Mouse (Mus musculus) liver, embryonic 14.5 days (tissue): ENCODE results near the gene Smdt1. TPM values are rescaled to one million over a fixed set of nuclear protein-coding genes. Genes with fewer than 3 reads are reported as not detected.

ENCODE experiments used
- ATAC-seq: fragments of 200-750 bp; cut with Nextera tagmentation; 2 replicates; pipeline ENCODE4 v1.8.0; 2017; ENCODE audit warnings: moderate number of reproducible peaks, mild to moderate bottlenecking, moderate library complexity; ENCODE audit not compliant: insufficient read depth
- DNase-seq, 3 experiments: peaks; one replicate each; pipeline ENCODE4 v3.0.0-alpha.2; 2012 to 2013; ENCODE audit warnings: low read depth in 3 of 3, low spot score in 3 of 3
- H3K27ac ChIP-seq: fragments of 300-500 bp; sonication (generic); 2 replicates; pipeline ENCODE4 v1.5.1; 2014; ENCODE audit warnings: moderate library complexity, mild to moderate bottlenecking, control low read depth, inconsistent platforms
- H3K27me3 ChIP-seq: fragments of 300-500 bp; sonication (generic); 2 replicates; pipeline ENCODE4 v1.6.1; 2014; ENCODE audit warnings: mild to moderate bottlenecking, low read length, moderate library complexity; ENCODE audit not compliant: control insufficient read depth, insufficient read depth
- H3K36me3 ChIP-seq: fragments of 300-500 bp; sonication (generic); replicated peaks from 2 replicates; pipeline ENCODE4 v1.6.1; 2014; ENCODE audit warnings: low read depth; ENCODE audit not compliant: control insufficient read depth, insufficient read depth
- H3K4me1 ChIP-seq, 2 experiments: fragments of 200-500 bp in 1 of 2; fragments of 300-500 bp in 1 of 2; sonication (generic) in 1 of 2; replicated peaks; 2 replicates each; pipeline ENCODE4 v1.6.1; 2012 to 2014; ENCODE audit warnings: antibody characterized with exemption in 1 of 2, inconsistent platforms in 1 of 2, low read length in 1 of 2; ENCODE audit not compliant: control insufficient read depth in 2 of 2, insufficient read depth in 2 of 2
- H3K4me2 ChIP-seq: fragments of 300-500 bp; sonication (generic); 2 replicates; pipeline ENCODE4 v1.6.1; 2014; ENCODE audit warnings: low read depth, mild to moderate bottlenecking, control low read depth, moderate library complexity
- H3K4me3 ChIP-seq, 2 experiments: fragments of 200-500 bp in 1 of 2; fragments of 300-500 bp in 1 of 2; sonication (generic) in 1 of 2; 2 replicates each; pipeline ENCODE4 v1.5.1; 2012 to 2014; ENCODE audit warnings: low read depth in 2 of 2, low read length in 2 of 2, mild to moderate bottlenecking in 2 of 2, control low read depth in 1 of 2, inconsistent platforms in 1 of 2, moderate library complexity in 1 of 2; ENCODE audit not compliant: insufficient read depth in 1 of 2
- H3K9ac ChIP-seq: fragments of 300-500 bp; sonication (generic); replicated peaks from 2 replicates; pipeline ENCODE4 v1.6.1; 2014; ENCODE audit warnings: mild to moderate bottlenecking, control low read depth, moderate library complexity
- H3K9me3 ChIP-seq: fragments of 300-500 bp; sonication (generic); 2 replicates; pipeline ENCODE4 v1.6.1; 2016; ENCODE audit warnings: low read length, mixed read lengths; ENCODE audit not compliant: control insufficient read depth
- CTCF ChIP-seq: IDR thresholded peaks from 2 replicates; pipeline ENCODE4 v1.5.1; 2016; ENCODE audit warnings: antibody characterized with exemption, low read depth, control low read depth
- EP300 ChIP-seq: IDR thresholded peaks from 2 replicates; pipeline ENCODE4 v1.6.1; 2016; ENCODE audit warnings: antibody characterized with exemption, low read depth
- WGBS: fragments of 180-500 bp; shearing (Covaris S2); extraction: QIAGEN DNeasy Blood & Tissue Kit; methylation state at CpG from one replicate; pipeline ENCODE4 v1.1.7; 2014; ENCODE audit not compliant: insufficient replicate concordance; 5-methylcytosine and 5-hydroxymethylcytosine counted together
- polyA plus RNA-seq, 2 experiments: library from polyadenylated mRNA; depleted of rRNA in 1 of 2; stranded (reverse) in 1 of 2; unstranded in 1 of 2; fragments of >200 nt; fragmentation: Nextera tagmentation in 1 of 2; extraction: Ambion mirVana in 1 of 2; gene quantifications; 2 replicates each; pipeline versions ENCODE4 v1.2.1 to v1.2.3; 2012 to 2014

The Smdt1 gene
- polyA plus RNA-seq, 2 experiments = 109 to 165 TPM

GRCm38 (mm10) chr15:82348999-82349341 is 10.2 kb downstream of the Smdt1 start:
- H3K4me3 ChIP-seq = no peak overlapping the region
- WGBS = 81% methylated on average over 2 of the region's 2 CpGs
- no peak for ATAC-seq
- no peak for DNase-seq
- H3K27ac ChIP-seq = no peak overlapping the region
- no peaks in the 10 kb centered on the region for H3K9me3 ChIP-seq
- H3K36me3 ChIP-seq = peaks cover 54% of the 10 kb centered on the region
- H3K27me3 ChIP-seq = no peaks in the 10 kb centered on the region
- TF ChIP-seq CTCF (no peak), EP300 (no peak)
- H3K4me1 ChIP-seq = peaks cover 55 to 69% of the 10 kb centered on the region in 2 experiments
- H3K4me2 ChIP-seq = no peak overlapping the region
- no peak overlapping the region for H3K9ac ChIP-seq

- peak; percentile 10; the same call in 1 of the 2 replicates for TF ChIP-seq CTCF
- no peak for TF ChIP-seq EP300
- peak overlapping the region; percentile 42 for H3K27ac ChIP-seq
- H3K4me3 ChIP-seq = no peak overlapping the region
- H3K27me3 ChIP-seq = no peaks in the 10 kb centered on the region
- H3K4me1 ChIP-seq = peaks cover 48 to 58% of the 10 kb centered on the region in 2 experiments
- no peak for DNase-seq
- peaks cover 42% of the 10 kb centered on the region for H3K36me3 ChIP-seq
- no peaks in the 10 kb centered on the region for H3K9me3 ChIP-seq
- H3K4me2 ChIP-seq = no peak overlapping the region; the same call in 1 of the 2 replicates
- ATAC-seq = no peak
- WGBS = 70% methylated on average over 4 of the region's 4 CpGs
- H3K9ac ChIP-seq = no peak overlapping the region
Measured at GRCm38 (mm10) chr15:82350349-82350748, 11.6 kb downstream of the Smdt1 start.

DNA sequence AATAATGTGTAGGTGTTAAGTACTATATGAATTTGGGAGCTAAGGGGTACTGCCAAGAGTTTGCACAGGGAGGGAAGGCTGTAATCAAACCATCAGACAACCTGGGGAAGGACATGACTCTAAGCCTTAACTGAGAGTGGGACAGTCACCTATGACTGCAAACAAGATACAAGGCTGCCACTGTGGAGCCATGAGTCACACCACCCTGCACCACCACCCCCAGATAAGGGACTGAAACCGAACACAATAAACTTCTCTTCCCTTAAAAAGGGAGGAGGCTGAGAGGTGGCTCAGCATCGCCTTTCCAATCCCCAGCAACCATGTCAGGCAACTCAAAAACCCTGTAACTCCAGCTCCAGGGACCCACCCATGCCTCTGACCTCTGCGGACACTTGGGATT is 12.7 kb downstream of the Smdt1 start:
- Histone ChIP-seq H3K27ac (peak overlapping the region; percentile 61), H3K4me1 (peaks cover 47 to 57% of the 10 kb centered on the region in 2 experiments), H3K36me3 (peaks cover 42% of the 10 kb centered on the region), H3K4me2 (peak overlapping the region; percentile 90), H3K9ac (peak overlapping the region; percentile 54), H3K9me3 (no peaks in the 10 kb centered on the region), H3K4me3 (peak overlapping the region in 1 of 2 experiments; percentile 3; a peak in 2 of 4 replicates), H3K27me3 (no peaks in the 10 kb centered on the region)
- ATAC-seq (no peak), DNase-seq (peak in 1 of 3 experiments; percentile 50)
- no peak for TF ChIP-seq CTCF
- TF ChIP-seq EP300 = 0 out of 2 replicates have a peak, but pooled peaks have one; percentile 19
- WGBS = 30% methylated on average over 3 of the region's 3 CpGs

DNA sequence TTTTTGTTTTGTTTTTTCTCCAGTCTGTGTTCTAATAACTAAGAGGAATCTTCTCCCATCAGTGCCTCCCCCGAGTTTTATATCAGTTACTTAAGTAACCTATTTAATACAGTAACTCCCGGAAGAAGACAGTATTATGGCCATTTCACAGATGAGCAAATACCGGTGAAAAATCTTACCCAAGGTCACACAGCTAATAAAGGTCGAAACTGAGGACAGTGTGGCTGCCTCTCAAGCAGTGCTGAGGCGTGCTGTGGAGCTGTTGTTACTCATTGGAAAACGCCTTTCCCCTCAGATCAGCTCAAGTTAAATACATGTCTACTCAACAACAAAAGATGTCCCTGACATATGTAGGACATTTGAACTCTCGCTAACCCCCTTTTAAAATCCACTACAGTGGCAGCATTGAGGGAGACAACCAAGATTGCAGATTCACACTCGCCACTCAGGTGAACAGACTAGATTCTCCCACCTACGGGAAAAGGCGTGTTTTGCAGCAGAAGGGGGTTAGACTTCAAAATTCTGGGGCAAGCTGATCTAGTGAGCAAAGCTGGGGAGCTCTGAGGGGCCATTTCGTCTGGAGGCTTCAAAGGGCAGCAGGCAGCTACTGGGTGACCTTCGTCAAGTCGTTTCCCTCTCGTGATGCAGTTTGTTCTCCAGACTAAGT is 14.5 kb downstream of the Smdt1 start:
- Histone ChIP-seq H3K4me2 (peak overlapping the region; percentile 90), H3K36me3 (peaks cover 32% of the 10 kb centered on the region), H3K27me3 (no peaks in the 10 kb centered on the region), H3K9me3 (no peaks in the 10 kb centered on the region), H3K27ac (peak overlapping the region; percentile 67), H3K4me1 (peaks cover 32 to 42% of the 10 kb centered on the region in 2 experiments), H3K9ac (peak overlapping the region; percentile 98), H3K4me3 (peak overlapping the region; percentile 80 to 82)
- 14% methylated on average over 14 of the region's 14 CpGs for WGBS
- ATAC-seq = no peak
- no peak for DNase-seq
- no peak for TF ChIP-seq CTCF
- no peak for TF ChIP-seq EP300

- Histone ChIP-seq H3K4me3 (peak overlapping the region; percentile 80 to 82), H3K4me1 (peaks cover 28 to 41% of the 10 kb centered on the region in 2 experiments), H3K36me3 (peaks cover 26% of the 10 kb centered on the region), H3K9me3 (no peaks in the 10 kb centered on the region), H3K27me3 (no peaks in the 10 kb centered on the region), H3K4me2 (peak overlapping the region; percentile 90), H3K9ac (peak overlapping the region; percentile 98), H3K27ac (peak overlapping the region; percentile 67)
- WGBS = under 1% methylated on average over 23 of the region's 23 CpGs
- no peak for TF ChIP-seq EP300
- TF ChIP-seq CTCF = no peak
- ATAC-seq = peak; percentile 35
- no peak for DNase-seq
Measured at GRCm38 (mm10) chr15:82353745-82354113, 15.0 kb downstream of the Smdt1 start.
